Mouse (Mus musculus) kidney, postnatal 25 days (tissue): ENCODE measurements around the gene Gdf3.
"Not testable (repeated sequence)": the region's sequence is repeated elsewhere in the genome, so short reads cannot be mapped to it uniquely, and the experiment has no call there.

Experiments
- DNase-seq, 2 experiments: peaks; one replicate each; pipeline ENCODE4 v3.0.0; 2021; ENCODE audit warnings: mixed read lengths in 2 of 2

Gdf3 gene

GRCm38 (mm10) chr6:122605483-122605882 is 4.4 kb downstream of the Gdf3 start:
- DNase-seq, result no peak

- no peak for DNase-seq
Observed at GRCm38 (mm10) chr6:122604260-122604659, 5.6 kb downstream of the Gdf3 start.

DNA sequence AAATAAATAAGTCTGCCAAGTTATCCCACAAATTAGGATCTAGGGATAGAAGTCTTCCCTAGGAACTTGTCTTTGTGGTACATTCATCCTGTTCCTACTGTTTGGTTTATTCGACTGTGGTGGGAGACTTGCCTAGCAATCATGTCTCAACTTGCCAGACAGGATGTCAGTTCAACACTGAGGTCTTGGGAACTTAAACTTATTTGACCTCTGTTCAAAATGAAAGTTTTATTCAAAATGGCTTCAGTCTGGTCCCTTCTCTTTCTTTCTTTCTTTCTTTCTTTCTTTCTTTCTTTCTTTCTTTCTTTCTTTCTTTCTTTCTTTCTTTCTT is 6.9 kb downstream of the Gdf3 start:
- DNase-seq, result no peak

GRCm38 (mm10) chr6:122602242-122602991 is 7.5 kb downstream of the Gdf3 start, which contains the start of gene Apobec1:
Gene Apobec1, minus strand, starts transcription at chr6:122602444.
- peak; percentile 84 to 89 for DNase-seq

- DNase-seq, result no peak
Observed at GRCm38 (mm10) chr6:122601615-122602014, 8.3 kb downstream of the Gdf3 start.

DNA sequence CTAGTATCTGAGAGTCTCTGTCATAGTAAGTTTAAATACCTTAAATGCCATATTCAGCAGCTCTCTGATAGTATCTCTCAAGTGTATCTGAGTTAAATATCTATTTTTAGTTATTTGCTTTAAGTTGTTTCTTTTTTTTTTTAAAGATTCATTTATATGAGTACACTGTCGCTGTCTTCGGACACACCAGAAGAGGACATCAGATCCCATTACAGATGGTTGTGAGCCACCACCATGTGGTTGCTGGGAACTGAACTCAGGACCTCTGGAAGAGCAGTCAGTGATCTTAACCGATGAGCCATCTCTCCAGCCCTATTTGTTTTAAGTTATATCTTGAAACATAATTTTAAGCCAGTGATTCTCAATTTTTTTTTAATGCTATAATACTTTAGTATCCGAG is 8.9 kb downstream of the Gdf3 start:
- DNase-seq, result no peak

- no peak for DNase-seq
Observed at GRCm38 (mm10) chr6:122600066-122600646, 9.7 kb downstream of the Gdf3 start.

DNA sequence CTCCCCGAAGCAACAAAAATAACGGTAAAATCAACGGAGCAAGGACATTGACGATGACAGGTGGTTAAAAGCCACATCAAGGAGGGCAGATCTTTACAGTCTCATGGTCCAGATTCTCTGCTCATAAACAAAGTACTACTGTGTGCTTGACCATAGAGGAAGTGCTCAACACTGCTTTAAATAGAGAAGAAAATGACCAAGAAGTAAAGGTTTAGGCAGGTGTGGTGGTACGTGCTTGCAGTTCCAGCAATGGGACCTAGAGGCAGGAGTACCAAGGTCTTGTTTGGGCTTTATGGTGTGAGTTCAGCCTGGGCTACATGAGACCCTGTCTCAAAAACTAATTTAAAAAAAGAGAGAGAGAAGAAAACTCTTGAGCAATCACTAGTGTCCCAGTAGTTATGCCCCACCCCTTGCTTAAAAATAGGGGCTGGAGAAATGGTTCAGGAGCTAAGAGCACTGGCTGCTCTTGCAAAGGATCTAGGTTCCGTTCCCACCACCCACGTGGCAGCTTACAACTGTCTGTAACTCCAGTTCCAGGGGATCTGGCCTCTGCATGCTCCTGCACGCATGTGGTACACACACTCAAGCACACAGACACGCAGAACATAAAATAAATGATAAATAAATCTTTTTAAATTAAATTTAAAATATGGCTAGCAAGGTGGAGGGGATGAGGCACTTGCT is 10.7 kb downstream of the Gdf3 start:
- DNase-seq, result no peak

DNA sequence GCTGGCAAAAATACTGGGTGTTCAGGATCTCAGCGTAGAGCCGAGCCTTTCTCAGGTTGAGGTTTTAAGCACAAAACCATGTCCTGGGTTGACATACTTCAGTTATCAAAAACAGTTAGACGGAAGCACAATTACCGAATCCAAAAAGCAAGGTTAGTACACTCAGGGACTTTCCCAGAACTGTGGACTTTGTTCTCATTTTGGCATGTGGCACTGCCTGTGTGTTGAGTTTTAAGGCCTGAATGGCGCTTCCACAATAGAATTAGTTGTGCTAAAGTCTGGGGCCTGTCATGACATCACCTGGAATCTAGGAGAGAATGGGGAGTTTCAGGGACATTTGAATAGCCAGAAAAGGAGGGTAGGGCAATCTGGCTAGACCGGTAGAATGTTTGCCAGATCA is 11.5 kb downstream of the Gdf3 start:
- no peak for DNase-seq

- no peak for DNase-seq
Observed at GRCm38 (mm10) chr6:122598014-122598413, 11.9 kb downstream of the Gdf3 start.

DNA sequence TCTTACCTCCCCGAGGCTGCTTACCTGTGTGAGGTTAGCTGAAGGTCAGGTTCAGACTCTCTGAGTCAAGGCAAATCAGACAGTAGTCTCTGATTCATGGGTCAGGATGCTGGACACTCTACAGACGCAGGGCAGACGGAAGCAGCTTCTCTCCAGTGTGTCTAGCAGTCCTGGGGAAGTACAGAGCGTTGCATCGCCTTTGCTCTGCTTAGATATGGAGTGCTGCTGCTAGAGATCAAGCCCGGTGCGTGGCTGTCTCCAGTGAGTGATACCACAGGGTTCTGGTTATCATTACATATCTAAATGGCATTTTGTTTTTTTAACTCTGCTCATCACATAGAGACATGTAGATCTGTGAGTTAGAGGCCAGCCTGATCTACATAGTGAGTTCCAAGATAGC is 13.3 kb downstream of the Gdf3 start:
- no peak for DNase-seq

- peak; percentile 50 to 64 for DNase-seq
Observed at GRCm38 (mm10) chr6:122595637-122596036, 14.2 kb downstream of the Gdf3 start.

GRCm38 (mm10) chr6:122592905-122593304 is 17.0 kb downstream of the Gdf3 start:
- no peak for DNase-seq

- DNase-seq, result no peak
Observed at GRCm38 (mm10) chr6:122591027-122591758, 18.7 kb downstream of the Gdf3 start.

- no peak for DNase-seq
Observed at GRCm38 (mm10) chr6:122579086-122579485, 30.8 kb downstream of the Gdf3 start.

DNA sequence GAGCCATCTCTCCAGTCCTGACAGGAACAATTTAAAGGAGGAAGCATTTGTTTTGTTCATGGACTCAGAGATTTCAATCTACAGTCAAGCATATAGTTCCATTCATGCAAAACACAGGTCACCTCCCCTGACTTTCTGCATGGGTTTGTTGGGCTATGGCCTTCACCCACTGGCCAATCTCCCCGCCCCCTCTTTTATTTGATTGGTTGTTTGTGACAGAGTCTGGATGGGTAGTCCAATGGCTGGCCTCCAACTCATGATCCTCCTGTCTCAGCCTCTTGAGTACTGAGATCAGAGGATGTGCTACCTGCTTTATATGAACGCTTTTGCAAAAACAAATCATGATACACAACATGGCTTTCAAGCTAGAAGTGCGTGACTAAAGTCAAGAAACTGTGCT is 32.9 kb downstream of the Gdf3 start:
- DNase-seq, result no peak

DNA sequence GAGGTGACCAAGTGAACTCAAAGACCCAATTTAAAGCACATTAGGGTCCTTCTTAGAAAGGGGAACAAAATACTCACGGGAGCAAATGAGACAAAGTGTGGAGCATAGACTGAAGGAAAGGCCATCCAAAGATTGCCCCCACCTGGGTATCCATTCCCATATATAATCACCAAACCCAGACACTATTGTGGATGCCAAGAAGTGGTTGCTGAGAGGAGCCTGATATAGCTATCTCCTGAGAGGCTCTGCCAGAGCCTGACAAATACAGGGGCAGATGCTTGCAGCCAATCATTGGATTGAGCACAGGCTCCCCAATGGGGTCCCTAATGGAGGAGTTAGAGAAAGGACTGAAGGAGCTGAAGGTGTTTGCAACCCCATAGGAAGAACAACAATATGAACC is 34.9 kb downstream of the Gdf3 start:
- DNase-seq, result not testable (repeated sequence)

DNA sequence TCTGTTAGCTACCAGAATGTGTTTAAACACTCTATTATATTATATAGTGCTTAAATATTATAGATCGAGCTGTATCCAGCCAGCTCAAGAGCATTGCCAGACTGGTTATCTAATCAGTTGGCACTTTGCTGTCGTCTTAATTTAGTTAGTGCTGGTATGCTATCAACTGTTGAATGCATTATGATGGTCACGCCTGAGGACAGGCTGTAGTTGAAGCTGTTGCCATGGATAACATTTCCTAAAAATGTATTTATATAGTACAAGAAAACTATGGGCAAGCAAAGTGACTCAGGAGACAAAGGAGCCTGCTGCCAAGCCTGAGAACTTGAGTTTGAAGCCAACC is 38.3 kb downstream of the Gdf3 start:
- no peak for DNase-seq

DNA sequence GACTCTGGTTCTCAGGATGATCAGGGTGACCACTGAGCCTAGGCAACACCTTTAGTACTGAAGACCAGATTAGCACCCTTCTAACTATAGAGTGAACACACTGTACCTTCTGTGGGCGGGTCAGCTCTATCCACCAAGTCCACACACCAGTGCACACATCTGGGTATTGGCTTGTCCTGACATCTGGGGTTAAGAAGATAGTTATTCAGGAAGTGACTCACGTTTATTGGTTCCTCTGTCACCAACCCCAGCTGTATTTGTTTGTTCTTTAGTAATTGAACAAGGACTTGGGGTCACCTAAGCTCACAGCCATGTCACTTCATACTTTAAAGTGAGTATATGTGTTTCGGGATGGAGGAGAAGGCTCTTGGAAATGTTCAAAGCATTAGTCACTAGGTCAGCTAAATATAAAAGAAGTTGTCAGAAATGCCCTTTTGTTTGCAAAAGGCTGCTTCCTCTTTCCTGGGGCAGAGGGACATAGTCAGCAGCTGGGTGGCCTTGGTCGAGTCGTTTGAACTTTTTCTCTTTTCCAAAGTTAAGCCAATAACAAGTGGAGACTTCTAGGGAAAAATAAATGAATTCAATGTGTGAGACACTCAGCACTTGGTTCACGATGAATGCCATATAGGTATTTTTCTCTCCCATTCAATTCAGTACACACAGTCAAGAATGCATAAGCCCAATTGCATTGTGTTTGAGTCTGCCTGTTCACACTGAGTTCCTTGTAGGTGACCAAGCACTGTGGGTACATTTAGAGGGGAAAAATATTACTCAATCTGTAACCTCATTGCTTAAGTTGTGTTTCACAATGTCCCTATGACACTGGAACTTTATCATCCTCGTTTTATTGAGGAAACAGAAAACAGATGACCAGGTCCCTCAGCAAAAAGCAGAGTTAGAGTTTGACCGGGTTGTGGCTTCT is 38.9 kb downstream of the Gdf3 start:
- DNase-seq, result no peak

GRCm38 (mm10) chr6:122569762-122570161 is 40.1 kb downstream of the Gdf3 start:
- DNase-seq, result no peak

DNA sequence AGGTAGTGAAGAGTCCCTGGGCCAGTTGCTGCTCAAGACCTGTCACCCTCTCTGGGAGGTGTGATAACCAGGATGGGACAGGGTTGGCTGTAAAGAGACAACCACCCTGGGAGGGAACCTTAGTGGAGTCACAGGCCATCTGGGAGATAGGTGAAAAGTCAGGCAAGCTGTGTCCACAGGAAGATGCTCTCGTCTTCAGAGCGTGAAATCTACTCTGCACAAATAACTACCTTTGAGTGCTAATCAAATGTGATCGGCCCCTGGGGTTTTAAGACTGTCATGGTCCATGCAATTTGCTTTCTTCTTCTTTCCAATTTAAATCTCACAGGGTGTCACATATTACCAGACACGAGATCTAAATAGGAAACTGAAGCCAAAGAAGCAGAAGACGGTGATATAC is 40.8 kb downstream of the Gdf3 start:
- no peak for DNase-seq

- DNase-seq, result no peak
Observed at GRCm38 (mm10) chr6:122565070-122565784, 44.7 kb downstream of the Gdf3 start.
